Mouse (Mus musculus): ENCODE data around the gene Zfp810. TPM values are rescaled to one million over a fixed set of nuclear protein-coding genes. Genes with fewer than 3 reads are reported as not detected.

Gene Zfp810
- total RNA-seq (2023) = 14.5 to 15.2 TPM (median 14.8 TPM) in 4 replicates

DNA sequence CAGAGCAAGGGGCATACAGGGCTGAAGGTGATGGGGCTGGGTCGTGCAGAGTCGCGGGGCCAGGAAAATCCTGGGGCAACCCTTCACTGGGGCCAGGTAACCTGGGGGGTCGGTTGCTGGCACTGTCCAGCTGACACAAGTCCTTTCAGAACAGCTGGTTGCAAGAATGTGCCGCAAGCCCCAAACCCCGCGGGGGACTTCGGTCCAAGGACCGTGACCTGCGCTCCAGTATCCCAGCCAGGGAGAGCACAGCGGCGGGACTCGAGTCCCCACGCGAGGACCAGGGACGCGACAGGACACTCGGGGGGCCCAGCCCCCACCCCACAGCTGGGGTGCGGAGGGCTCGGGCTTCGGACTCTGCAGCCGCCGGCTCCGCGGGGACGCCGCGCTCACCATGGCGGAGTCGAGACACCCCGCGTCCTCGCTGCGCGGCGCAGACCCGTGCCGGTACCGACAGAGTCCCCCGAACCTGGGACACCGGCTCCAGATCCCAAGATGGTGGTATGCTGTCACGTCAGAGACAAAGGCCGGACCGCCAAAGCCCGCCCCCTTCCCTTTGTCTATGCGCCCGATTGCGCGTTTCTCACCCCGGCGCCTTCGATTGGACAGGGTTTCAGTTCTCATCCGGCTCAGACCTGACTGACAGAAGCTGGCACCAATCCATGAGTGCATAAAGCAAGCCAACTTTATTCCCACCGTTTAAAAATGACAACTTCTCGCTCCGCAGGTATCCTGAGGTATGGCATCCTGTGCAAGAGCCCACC, at the start of gene Zfp810:
TSS of gene Zfp810 (minus strand) at position 493 of the 764 bp plus-strand sequence.

DNA sequence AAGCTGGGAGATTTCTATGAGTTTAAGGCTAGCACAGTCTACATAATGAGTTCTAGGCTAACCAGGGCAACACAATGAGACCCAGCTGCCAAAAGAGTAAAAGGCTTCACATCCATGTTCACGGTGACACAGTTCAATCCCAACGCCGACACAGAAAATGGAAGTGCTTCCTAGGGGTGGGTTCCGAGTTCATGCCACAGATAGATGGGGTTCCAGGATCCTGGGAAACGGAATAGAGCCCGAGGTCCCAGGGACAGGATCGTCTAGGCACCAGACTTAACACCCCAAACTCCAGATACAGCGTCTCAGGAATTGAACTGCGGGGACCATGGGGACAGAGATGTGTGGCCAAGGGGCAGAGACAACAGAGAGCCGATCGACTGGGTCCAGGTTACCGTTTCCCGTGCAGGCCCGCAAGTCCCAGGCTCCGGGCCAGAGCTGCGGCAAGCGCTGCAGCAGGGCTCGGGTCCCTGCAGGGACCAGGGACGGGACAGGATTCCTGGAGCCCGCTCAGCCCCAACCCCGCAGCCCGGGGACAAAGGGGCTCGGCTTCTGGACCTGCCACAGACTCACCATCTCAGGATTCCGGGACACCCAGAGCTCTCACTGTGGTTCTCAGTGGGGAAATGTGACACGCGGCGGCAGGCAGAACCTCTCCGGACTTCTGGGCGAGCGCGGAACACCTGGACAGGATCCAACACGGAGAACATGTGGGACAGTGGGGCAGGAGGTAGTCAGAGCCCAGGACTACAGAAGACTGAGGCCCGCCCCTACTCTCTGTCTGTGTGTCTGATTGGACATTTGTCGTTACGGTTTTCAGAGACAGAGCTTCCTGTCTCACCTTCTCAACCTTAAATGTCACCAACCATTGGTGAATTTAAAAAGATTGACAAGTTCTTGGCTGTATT, 48.0 kb downstream of the Zfp810 start, which contains the start of gene Zfp599:
TSS of gene Zfp599 (minus strand) at position 712 of the 908 bp plus-strand sequence.

Other genes starting within 250 kb of the Zfp810 start
- not detected in 4 replicates for gene Gm49318, start 236.4 kb downstream of the Zfp810 start, total RNA-seq (2023)
- gene Zfp653, start 236.3 kb downstream of the Zfp810 start, total RNA-seq (2023) = 28.4 to 35.4 TPM (median 33.4 TPM) in 4 replicates
- gene Ecsit, start 222.2 kb downstream of the Zfp810 start, total RNA-seq (2023) = 17.8 to 24.6 TPM (median 20.1 TPM) in 4 replicates
- not detected in 4 replicates for gene Cnn1, start 208.4 kb downstream of the Zfp810 start, total RNA-seq (2023)
- gene Elof1, start 190.5 kb downstream of the Zfp810 start, total RNA-seq (2023) = 32.6 to 40.3 TPM (median 38.1 TPM) in 4 replicates
- 180 to 182 TPM (median 181 TPM) in 4 replicates for gene Acp5, start 171.9 kb downstream of the Zfp810 start, total RNA-seq (2023)
- 9.4 to 13.4 TPM (median 12.8 TPM) in 4 replicates for gene Pigyl, start 150.8 kb downstream of the Zfp810 start, total RNA-seq (2023)
- gene Zfp872, start 119.6 kb downstream of the Zfp810 start, total RNA-seq (2023) = not detected in 4 replicates
- 30.0 to 35.4 TPM (median 32.2 TPM) in 4 replicates for gene Zfp809, start 81.9 kb downstream of the Zfp810 start, total RNA-seq (2023)
- gene Zfp599, start 47.8 kb downstream of the Zfp810 start, total RNA-seq (2023) = 2.0 to 3.0 TPM (median 2.6 TPM) in 4 replicates
- 0.66 to 2.4 TPM (median 1.2 TPM) in 4 replicates for gene Anln, start 81.5 kb upstream of the Zfp810 start, total RNA-seq (2023)
- 0.85 to 2.3 TPM (median 1.6 TPM) in 4 replicates for gene 9530077C05Rik, start 103.9 kb upstream of the Zfp810 start, total RNA-seq (2023)
- gene Gm17545, start 146.6 kb upstream of the Zfp810 start, total RNA-seq (2023) = not detected in 4 replicates
- 70.5 to 88.5 TPM (median 78.0 TPM) in 4 replicates for gene Rp9, start 162.1 kb upstream of the Zfp810 start, total RNA-seq (2023)
- 26.4 to 29.9 TPM (median 28.3 TPM) in 4 replicates for gene Bbs9, start 168.1 kb upstream of the Zfp810 start, total RNA-seq (2023)